Mouse (Mus musculus) ovary, postnatal 36 days (tissue): ENCODE measurements at regions not wholly inside any gene's neighbourhood (a gene's known extent, or its start where the extent isn't known, plus 50 kb on each side); places are given as distances from the start of the nearest gene placed in this dataset.

Experiments
- DNase-seq: peaks from one replicate; pipeline ENCODE4 v3.0.0; 2022; ENCODE audit warnings: low spot score, mixed read lengths

DNA sequence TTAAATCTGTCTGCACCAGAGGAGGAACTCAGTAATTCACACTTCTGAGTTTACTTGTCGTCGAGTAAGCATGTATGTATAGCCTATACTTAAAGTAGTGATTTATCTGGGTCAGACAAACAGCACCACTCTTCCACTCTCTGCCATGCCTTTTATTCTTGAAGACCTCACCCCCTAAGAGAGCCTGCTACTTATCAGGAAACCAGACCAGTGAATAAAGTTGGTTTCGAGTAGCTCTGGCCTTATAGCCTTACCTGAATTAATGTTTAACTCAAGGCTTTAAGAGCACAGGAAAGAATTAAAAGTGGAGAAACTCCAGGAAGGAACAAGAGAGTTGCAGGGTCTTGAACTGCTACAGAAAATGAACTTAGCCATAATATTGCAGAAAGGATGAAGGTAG, 398.1 kb downstream of the Lmo4 start:
- DNase-seq: no peak

GRCm38 (mm10) chr3:143797850-143798249, 407.2 kb downstream of the Lmo4 start:
- DNase-seq: no peak

GRCm38 (mm10) chr3:143790905-143791304, 414.1 kb downstream of the Lmo4 start:
- DNase-seq: no peak

- no peak for DNase-seq
Measured at GRCm38 (mm10) chr3:143789932-143790570, 415.0 kb downstream of the Lmo4 start.

DNA sequence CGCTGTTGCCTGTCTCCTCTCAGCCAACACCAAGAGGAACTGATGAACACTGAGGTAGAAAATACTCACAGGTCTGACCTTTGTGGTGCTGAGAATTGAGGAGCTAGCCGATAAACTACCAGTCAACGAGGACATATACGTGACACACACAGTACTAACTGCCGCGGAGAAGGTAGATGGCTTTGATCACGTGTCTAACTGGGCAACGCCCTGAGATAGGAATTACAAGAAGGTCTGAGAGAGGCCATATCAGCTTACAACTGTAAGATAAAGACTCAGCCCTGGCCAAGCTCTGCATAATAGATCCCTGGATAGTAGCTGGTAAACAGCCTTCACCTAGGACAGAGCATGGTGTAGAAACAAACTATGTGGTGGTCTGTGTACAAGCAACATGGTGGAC, 418.1 kb downstream of the Lmo4 start:
- DNase-seq: no peak

DNA sequence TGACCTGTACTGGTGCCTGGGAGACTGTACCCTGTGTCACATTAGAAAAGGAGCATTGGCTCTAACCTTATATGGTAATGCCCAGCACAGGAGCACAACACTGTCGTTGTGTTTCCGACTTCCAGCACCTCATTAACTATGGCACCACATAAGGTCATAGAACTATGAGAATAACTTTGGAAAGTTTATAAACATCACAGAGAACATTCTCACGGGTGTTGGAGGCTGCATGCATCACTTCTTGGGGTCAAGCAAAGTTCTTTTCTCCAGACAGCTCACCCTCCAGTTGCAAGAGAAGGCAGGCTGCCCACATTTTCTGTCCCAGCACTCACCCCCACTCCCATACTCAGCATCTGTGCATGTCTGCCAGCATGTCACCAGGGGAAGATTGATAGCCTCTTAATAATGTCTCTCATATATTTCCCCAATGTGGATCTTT, 420.6 kb downstream of the Lmo4 start:
- no peak for DNase-seq

DNA sequence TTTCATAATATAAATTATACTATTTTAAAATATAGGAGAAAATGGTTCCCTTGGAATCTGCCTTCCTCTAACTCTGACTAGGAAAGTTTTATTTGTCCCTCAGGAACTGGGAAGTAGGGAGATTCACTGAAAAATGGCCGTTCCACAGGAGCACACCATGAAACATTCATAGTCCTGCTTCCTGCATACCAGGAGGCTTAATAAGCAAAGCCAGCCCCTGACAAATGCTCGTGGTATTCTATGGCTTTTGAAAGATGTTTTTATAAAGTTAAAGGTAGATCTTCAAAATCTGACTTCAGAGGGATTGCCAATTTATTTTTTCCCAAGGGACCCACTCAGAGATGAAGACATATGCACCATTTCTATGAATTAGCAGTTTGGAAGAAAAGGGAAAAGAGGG, 426.9 kb downstream of the Lmo4 start:
- DNase-seq: no peak

- no peak for DNase-seq
Measured at GRCm38 (mm10) chr3:143759337-143759736, 445.7 kb downstream of the Lmo4 start.

DNA sequence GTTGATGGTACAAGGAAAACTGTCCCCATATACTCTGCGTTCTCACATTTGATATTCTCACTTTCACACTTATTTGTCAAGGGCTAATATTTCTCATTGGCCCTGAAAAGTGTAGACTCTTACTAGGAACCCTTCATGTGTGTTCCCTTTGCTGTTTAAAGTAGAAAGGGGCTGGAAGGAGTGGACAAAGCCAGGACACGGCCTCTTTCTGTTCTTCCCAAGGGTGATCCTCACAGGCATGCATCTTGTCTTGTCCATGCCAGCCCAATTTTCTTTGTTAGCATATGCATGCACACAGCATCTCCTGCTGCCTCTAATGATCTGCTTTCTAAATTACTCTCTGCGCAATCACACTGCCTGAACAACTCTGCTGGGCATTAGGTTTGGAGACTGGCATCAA, 451.8 kb downstream of the Lmo4 start:
- DNase-seq: no peak

DNA sequence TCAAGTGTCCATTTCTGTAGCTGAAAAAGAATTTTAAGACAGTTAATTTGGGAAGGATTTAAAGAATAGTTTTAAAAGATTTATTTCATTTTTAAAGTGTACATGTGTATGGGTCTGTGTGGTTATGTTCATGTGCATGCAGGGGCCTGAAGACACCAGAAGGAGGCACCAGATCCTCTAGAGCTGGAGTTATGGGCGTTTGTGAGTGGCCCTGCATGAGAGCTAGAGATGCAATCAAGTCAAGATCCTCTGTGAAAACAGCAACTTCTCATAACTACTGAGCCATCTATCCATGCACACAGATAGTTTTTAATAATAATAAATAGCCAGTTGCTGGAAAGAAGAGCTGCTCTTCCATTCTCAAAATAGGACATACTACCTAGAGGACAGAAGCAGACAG, 452.4 kb downstream of the Lmo4 start:
- DNase-seq: no peak

GRCm38 (mm10) chr3:143750128-143750527, 454.9 kb downstream of the Lmo4 start:
- DNase-seq: no peak

DNA sequence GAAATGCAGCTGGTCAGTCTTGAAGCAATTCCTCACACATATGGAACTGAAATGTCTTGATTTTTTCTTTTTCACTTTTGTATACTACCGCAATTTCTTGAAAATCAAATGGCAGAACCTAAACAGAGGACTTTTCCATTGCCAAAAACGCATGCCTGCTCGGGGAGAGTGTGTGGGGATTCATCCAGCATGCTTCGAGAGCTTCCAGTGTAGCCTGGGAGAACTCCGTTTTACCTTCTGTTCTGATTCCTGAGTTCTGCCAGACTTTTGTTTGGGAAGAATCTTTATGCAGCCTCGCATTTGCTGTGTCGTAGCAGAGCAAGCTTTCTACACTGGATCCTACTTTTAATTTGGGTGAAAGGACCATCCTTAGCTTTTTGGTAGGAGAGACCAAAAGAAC, 461.4 kb downstream of the Lmo4 start:
- no peak for DNase-seq

- peak; percentile 16 for DNase-seq
Measured at GRCm38 (mm10) chr3:143742786-143743571, 462.0 kb downstream of the Lmo4 start.

DNA sequence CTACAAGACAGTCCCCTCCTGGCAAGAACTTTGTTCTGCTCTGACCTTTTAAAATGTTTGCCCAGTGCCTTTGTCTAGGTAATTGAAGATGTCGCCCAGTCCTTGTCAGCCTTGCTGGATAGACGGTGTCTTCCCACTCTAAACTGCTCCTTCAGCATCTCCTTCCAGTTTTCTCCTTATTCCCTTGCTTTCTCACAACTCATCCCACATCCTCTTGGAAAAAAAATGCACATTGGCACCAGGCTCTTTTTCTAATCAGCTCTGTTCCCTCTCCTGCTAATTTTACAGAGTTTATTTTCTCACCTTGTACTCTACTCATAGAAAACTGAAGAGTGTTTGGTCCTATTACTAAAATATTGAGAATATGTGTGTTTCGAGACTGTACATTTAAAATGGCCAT, 466.3 kb downstream of the Lmo4 start:
- no peak for DNase-seq

DNA sequence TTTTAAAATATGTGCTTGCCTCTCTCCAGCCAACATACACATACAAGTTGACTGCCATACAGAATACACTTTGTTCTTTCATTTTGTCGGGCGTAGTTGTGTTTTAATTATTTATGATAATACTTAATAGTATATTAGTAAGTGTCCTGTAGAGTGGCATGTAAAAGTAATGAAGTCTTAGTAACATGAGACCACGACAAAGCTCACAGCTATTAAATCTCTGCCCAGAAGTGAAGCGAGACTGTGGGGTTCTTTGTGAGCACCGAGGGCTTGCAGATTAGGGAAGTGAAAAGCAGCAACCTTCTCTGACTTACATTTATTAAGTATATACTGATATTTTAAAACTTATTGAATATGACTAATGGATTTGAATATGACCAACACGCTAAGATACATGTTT, 467.2 kb downstream of the Lmo4 start:
- no peak for DNase-seq

DNA sequence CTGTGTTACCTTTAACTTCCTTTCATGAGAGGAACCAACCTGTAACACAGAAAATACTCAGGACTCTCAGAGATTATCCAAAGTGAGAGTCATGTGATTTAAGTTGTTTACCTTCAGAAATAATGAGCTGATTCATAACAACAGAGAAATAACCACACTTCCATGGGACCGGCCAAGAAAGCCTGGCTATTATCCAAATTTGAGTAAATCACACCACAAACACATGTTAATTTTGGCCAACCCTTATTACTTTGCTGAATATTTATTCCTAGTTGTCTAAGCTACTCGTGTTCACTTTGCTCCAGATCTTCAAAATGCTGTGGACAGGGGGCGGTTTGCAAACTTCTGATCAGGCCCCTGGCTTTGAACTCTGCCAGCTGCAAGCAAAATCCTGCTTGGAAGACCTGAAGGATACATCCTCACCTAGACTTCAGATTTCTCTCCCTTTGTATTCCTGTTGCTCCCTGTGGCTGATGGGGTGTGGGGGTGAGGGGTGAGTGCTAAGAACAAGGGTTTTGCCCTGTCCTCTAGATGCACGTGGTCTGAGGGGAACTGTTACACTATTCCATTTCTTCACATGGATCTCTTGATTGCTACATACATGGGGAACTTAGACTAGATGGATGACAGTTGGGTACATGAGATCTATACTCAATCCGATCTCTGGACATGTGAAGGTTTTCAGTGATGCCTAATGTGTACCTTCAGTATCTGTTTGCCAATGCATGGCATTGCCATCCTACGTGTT, 468.2 kb downstream of the Lmo4 start:
- DNase-seq: no peak

DNA sequence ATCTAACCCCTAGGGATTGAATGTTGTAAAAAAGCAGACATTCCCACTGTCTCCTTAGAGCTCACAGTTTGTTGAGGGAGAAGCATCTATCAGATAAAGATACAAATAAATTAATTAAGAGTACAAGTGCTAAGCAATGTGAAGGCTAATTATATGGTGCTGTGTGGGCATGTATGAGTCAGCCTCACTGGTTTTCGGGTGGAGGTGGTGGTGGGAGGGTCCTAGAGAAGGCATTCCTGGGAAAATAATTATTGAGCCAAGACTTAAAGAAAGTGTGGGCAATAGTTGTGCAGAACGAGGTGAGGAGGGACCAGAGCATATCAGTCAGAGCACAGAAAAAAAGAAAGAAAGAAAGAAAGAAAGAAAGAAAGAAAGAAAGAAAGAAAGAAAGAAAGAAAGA, 470.2 kb downstream of the Lmo4 start:
- DNase-seq: no peak

- DNase-seq: no peak
Measured at GRCm38 (mm10) chr3:143732966-143733725, 471.9 kb downstream of the Lmo4 start.

DNA sequence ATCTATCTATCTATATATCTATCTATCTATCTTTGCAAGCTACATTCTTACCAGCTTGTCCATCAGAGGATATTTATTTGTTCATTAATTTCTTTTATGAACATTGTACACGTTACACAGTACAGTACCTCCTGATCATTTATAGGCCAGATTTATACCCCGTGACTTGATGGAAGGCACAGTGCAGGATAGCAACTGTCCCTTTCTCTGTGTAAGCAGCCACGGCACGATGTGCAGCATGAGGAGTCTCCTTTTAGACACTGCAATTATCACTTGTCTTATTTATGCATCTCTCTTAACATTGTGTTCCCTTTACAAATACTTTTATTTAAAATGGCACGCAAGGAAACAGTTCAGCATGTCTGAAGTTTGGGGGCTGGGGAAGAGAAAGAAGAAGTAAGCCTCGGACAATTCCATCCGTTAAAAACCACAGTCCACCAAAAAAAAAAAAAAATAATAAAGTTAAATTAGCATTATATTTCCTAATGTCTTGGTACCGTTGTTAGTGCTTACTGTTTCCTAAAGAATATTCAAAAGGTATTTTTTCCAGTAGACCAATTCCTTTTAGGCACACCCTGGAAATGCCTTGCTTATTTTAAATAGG, 475.4 kb downstream of the Lmo4 start:
- DNase-seq: no peak

GRCm38 (mm10) chr3:143722571-143722970, 482.4 kb downstream of the Lmo4 start:
- DNase-seq: no peak

- DNase-seq: no peak
Measured at GRCm38 (mm10) chr3:143722082-143722481, 482.9 kb downstream of the Lmo4 start.

GRCm38 (mm10) chr3:143713183-143713582, 491.8 kb downstream of the Lmo4 start:
- DNase-seq: no peak
